Mouse (Mus musculus): Measurements from ENCODE around the gene Bcl2. TPM values are rescaled to one million over a fixed set of nuclear protein-coding genes. Genes with fewer than 3 reads are reported as not detected.

The Bcl2 gene
- polyA plus RNA-seq, 1 experiment from 2014 or later, result 19.2 TPM

DNA sequence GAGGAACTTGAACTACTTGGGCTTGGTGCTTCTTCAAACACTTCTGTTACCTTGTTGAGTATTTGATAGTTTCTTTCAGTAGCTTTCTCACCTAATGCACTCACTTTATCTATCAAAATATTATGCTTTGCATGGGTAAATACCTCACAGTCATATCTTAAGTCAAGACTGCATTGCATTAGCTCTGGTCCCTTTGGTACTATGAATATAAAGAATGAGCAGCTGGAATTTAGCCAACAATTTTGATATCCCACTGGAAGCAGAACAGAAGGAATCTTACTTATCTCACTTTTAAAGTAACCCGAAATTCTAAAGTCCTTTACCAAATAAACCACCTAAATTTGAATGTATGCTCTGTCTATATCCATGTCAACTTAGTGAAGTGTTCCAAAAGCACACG is 83.1 kb downstream of the Bcl2 start:
- no peaks in the 10 kb centered on the region for H3K9me3 ChIP-seq (ENCODE audit: control insufficient read depth, low read depth, low read length)
- H3K4me2 ChIP-seq (replicated peaks; ENCODE audit: low read depth, low read length), result no peak overlapping the region
- no peak overlapping the region for H3K4me3 ChIP-seq (ENCODE audit: low read depth, low read length)
- peaks cover 34% of the 10 kb centered on the region for H3K4me1 ChIP-seq (ENCODE audit: control insufficient read depth, insufficient read depth, low read length)
- no peaks in the 10 kb centered on the region for H3K36me3 ChIP-seq (ENCODE audit: control insufficient read depth, insufficient read depth, low read length)
- peak; percentile 14; the same call in 1 of the 2 replicates for ATAC-seq (ENCODE audit: insufficient number of reproducible peaks, insufficient read depth, low FRiP score, low read depth)
- H3K27me3 ChIP-seq (ENCODE audit: control insufficient read depth, insufficient read depth, low read length), result no peaks in the 10 kb centered on the region
- H3K27ac ChIP-seq (ENCODE audit: low read length), result peak overlapping the region; percentile 49; the same call in 1 of the 2 replicates
- no peak overlapping the region for H3K9ac ChIP-seq (replicated peaks; ENCODE audit: low read depth, low read length)
- WGBS, result 48% methylated on average over 2 of the region's 2 CpGs

DNA sequence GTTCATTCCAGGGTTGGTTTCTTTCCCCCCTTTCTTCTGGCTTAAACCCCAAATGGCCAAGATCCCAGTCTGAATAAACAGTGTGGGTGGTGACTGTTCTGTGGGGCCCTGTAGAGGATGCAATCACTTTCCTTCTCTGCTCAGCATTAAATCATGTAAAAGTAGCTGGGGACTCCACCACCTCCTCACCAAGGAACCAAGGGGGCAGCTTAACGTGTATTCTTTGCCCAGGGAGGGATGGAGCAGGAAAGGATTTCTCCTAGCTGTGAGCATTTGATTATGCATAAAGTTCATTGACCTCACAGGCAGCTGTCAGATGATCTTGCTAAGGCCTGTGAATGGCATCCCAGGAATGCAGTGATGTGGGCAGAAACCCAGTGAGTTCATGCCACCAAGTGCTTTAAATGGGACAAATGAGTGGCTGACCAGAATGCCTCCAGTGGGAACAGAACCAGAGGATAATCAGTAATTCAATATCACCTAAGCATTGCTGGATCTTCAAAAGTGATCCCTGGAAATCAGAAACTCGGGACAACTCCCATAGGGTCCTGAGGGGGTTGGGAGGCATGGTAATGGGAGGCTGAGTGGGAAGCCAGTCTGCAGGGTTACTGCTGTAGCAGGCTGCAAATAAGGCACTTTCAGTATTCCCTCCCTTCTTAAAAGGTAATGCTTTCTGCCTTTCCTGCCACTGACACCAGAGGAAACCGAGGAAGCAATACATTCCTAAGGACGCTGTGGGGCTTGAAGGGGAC is 84.0 kb downstream of the Bcl2 start:
- Histone ChIP-seq H3K9ac (replicated peaks; ENCODE audit: low read depth, low read length) (no peak overlapping the region), H3K27me3 (ENCODE audit: control insufficient read depth, insufficient read depth, low read length) (no peaks in the 10 kb centered on the region), H3K9me3 (ENCODE audit: control insufficient read depth, low read depth, low read length) (no peaks in the 10 kb centered on the region), H3K4me1 (ENCODE audit: control insufficient read depth, insufficient read depth, low read length) (peaks cover 28% of the 10 kb centered on the region), H3K4me2 (replicated peaks; ENCODE audit: low read depth, low read length) (peak overlapping the region; percentile 19; the same call in 1 of the 2 replicates), H3K27ac (ENCODE audit: low read length) (peak overlapping the region; percentile 76), H3K36me3 (ENCODE audit: control insufficient read depth, insufficient read depth, low read length) (no peaks in the 10 kb centered on the region), H3K4me3 (ENCODE audit: low read depth, low read length) (no peak overlapping the region)
- 13% methylated on average over 4 of the region's 4 CpGs for WGBS
- ATAC-seq (ENCODE audit: insufficient number of reproducible peaks, insufficient read depth, low FRiP score, low read depth), result peak; percentile 76; the same call in 1 of the 2 replicates

DNA sequence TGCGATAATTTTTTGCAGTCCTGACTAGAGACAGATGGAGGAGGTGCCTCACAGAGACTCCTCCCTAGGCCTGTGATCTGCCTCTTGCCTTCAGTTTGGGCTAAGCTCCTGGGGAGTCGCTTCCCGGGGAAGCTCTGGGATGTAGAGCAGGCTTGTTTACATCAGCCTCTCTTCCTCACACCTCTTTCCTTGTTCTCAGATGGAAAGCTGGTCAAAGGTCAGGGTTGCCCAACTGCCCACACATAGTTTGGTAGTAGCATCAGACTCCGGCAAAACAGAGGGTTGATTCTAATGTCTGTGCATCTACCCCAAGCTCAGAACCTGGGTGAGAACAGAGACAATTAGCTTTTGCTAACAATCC is 84.6 kb downstream of the Bcl2 start:
- H3K36me3 ChIP-seq (ENCODE audit: control insufficient read depth, insufficient read depth, low read length), result no peaks in the 10 kb centered on the region
- no peaks in the 10 kb centered on the region for H3K9me3 ChIP-seq (ENCODE audit: control insufficient read depth, low read depth, low read length)
- peak overlapping the region; percentile 19 for H3K4me2 ChIP-seq (replicated peaks; ENCODE audit: low read depth, low read length)
- H3K27ac ChIP-seq (ENCODE audit: low read length), result peak overlapping the region; percentile 76
- no peak overlapping the region for H3K9ac ChIP-seq (replicated peaks; ENCODE audit: low read depth, low read length)
- 8% methylated on average over 4 of the region's 4 CpGs for WGBS
- H3K4me3 ChIP-seq (ENCODE audit: low read depth, low read length), result no peak overlapping the region
- H3K27me3 ChIP-seq (ENCODE audit: control insufficient read depth, insufficient read depth, low read length), result no peaks in the 10 kb centered on the region
- peaks cover 28% of the 10 kb centered on the region for H3K4me1 ChIP-seq (ENCODE audit: control insufficient read depth, insufficient read depth, low read length)
- peak; percentile 60; the same call in 1 of the 2 replicates for ATAC-seq (ENCODE audit: insufficient number of reproducible peaks, insufficient read depth, low FRiP score, low read depth)

DNA sequence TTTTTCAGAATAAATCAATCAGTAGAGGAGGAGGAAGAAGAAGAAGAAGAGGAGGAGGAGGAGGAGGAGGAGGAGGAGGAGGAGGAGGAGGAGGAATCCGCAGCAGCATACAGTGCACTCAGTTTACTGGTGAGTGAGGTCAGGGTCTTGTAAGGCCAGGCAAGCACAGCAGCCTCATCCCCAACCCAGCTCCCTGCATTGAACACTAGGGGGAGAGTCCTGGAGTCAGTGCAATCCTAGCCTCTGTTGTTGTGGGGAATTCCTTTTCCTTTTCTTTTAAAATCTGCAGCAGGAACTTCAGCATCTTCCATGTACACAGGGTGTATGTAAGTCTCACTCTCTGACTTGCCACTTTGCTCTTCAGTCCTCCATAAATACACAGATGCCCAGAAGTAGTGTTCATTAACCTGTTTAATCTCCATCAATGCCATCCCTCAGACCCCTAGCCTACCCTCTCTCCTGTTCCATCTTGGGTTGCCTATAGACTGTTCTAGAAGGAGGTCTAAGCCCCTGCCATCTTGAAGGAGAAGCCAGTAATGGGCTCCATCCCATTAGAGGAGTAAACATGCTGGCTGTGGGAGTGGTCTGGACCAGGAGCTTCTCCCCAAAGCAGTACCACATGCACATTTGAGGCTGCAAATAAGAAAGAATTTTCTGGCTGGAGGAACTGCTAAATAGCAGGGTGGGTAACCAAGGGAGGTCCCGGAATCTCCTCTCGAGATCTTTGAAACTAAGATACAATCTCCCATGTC is 85.2 kb downstream of the Bcl2 start:
- H3K4me1 ChIP-seq (ENCODE audit: control insufficient read depth, insufficient read depth, low read length), result peaks cover 28% of the 10 kb centered on the region
- H3K27ac ChIP-seq (ENCODE audit: low read length), result peak overlapping the region; percentile 76
- WGBS, result 25% methylated on average over 3 of the region's 3 CpGs
- 0 out of 2 replicates have a peak overlapping the region, but pooled peaks have one; percentile 19 for H3K4me2 ChIP-seq (replicated peaks; ENCODE audit: low read depth, low read length)
- H3K27me3 ChIP-seq (ENCODE audit: control insufficient read depth, insufficient read depth, low read length), result no peaks in the 10 kb centered on the region
- no peak overlapping the region for H3K9ac ChIP-seq (replicated peaks; ENCODE audit: low read depth, low read length)
- H3K4me3 ChIP-seq (ENCODE audit: low read depth, low read length), result no peak overlapping the region
- no peaks in the 10 kb centered on the region for H3K36me3 ChIP-seq (ENCODE audit: control insufficient read depth, insufficient read depth, low read length)
- ATAC-seq (ENCODE audit: insufficient number of reproducible peaks, insufficient read depth, low FRiP score, low read depth), result peak; percentile 21; the same call in 1 of the 2 replicates
- H3K9me3 ChIP-seq (ENCODE audit: control insufficient read depth, low read depth, low read length), result no peaks in the 10 kb centered on the region

DNA sequence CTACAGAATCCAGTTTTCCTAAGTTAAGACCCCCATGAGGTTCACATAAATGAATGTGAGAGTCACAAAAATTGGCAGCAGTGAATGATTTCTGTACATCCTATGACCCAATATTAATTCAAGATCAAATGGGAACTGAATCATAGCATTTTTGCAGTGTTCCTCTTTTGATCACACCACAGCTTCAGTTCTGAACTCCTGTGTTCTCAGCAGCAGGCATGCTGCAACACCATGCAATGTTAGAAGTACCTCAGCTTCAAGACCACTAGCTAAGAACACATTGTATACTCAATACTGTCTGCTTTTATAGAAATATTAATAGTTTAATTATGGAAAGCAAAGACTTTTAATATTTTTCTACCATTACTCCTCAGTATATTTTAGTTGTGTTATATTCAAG is 85.8 kb downstream of the Bcl2 start:
- Histone ChIP-seq H3K27ac (ENCODE audit: low read length) (no peak overlapping the region), H3K9ac (replicated peaks; ENCODE audit: low read depth, low read length) (no peak overlapping the region), H3K4me2 (replicated peaks; ENCODE audit: low read depth, low read length) (no peak overlapping the region), H3K36me3 (ENCODE audit: control insufficient read depth, insufficient read depth, low read length) (no peaks in the 10 kb centered on the region), H3K27me3 (ENCODE audit: control insufficient read depth, insufficient read depth, low read length) (no peaks in the 10 kb centered on the region), H3K4me1 (ENCODE audit: control insufficient read depth, insufficient read depth, low read length) (peaks cover 28% of the 10 kb centered on the region), H3K9me3 (ENCODE audit: control insufficient read depth, low read depth, low read length) (no peaks in the 10 kb centered on the region), H3K4me3 (ENCODE audit: low read depth, low read length) (no peak overlapping the region)
- no peak for ATAC-seq (ENCODE audit: insufficient number of reproducible peaks, insufficient read depth, low FRiP score, low read depth)

DNA sequence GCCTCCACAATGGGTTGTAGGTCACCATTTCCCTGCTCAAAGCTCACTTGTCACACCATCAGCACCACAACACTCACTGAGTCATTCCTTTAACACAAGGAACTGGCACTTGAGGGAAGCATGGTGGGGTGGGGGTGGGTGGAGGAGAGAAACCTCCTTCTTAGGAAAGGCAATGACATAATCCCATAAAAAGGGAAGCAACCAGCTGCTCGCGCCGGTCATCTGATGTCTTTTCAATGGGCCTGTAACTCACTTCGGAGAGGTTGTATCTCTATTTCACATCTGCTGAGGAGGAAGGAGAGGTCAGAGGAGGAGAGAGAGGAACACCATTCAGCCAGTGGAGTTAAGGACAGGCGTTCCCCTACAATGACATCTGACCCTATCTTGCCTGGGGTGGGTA is 86.8 kb downstream of the Bcl2 start:
- no peaks in the 10 kb centered on the region for H3K27me3 ChIP-seq (ENCODE audit: control insufficient read depth, insufficient read depth, low read length)
- 75% methylated on average over 5 of the region's 5 CpGs for WGBS
- H3K4me2 ChIP-seq (replicated peaks; ENCODE audit: low read depth, low read length), result no peak overlapping the region
- no peaks in the 10 kb centered on the region for H3K9me3 ChIP-seq (ENCODE audit: control insufficient read depth, low read depth, low read length)
- no peak overlapping the region for H3K27ac ChIP-seq (ENCODE audit: low read length)
- H3K36me3 ChIP-seq (ENCODE audit: control insufficient read depth, insufficient read depth, low read length), result no peaks in the 10 kb centered on the region
- H3K4me1 ChIP-seq (ENCODE audit: control insufficient read depth, insufficient read depth, low read length), result peaks cover 28% of the 10 kb centered on the region
- H3K4me3 ChIP-seq (ENCODE audit: low read depth, low read length), result no peak overlapping the region
- ATAC-seq (ENCODE audit: insufficient number of reproducible peaks, insufficient read depth, low FRiP score, low read depth), result no peak
- no peak overlapping the region for H3K9ac ChIP-seq (replicated peaks; ENCODE audit: low read depth, low read length)

DNA sequence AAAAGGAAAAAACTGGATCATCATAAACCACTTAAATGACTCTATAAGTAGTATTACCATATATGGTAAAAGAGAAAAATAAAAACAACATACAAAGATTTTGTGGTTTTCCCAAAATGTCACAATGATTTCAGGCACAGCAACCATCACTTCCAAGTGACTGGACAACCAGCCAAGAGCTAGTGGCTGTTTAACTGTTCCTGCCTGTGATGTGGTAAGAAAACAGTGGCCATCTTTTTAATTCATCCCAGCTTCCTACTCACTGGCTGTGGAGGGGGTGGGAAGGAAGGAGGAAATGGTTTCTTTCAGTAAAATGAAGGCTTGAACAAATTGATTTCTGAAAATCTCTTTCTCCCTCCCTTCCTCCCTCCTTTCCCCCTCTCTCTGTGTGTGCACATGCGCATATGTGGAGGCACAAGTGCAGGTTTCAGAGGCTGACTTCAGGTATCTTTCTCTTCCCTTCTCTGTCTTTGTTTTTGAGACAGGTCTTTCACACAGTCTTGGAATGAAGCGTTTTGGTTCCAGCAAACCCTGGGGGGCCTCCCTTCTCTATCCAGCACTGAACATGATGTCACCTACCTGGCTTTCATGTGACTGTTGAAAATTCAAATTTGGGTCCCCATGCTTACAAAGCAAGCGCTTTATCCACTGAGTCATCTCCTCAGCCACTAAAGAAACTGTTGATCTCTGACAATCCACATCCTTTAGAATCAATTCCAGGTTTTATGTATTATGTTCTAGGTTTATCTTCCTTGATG is 93.7 kb downstream of the Bcl2 start:
- Histone ChIP-seq H3K27ac (ENCODE audit: low read length) (no peak overlapping the region), H3K4me3 (ENCODE audit: low read depth, low read length) (no peak overlapping the region), H3K4me2 (replicated peaks; ENCODE audit: low read depth, low read length) (no peak overlapping the region), H3K9me3 (ENCODE audit: control insufficient read depth, low read depth, low read length) (no peaks in the 10 kb centered on the region), H3K27me3 (ENCODE audit: control insufficient read depth, insufficient read depth, low read length) (no peaks in the 10 kb centered on the region), H3K4me1 (ENCODE audit: control insufficient read depth, insufficient read depth, low read length) (no peaks in the 10 kb centered on the region), H3K9ac (replicated peaks; ENCODE audit: low read depth, low read length) (no peak overlapping the region), H3K36me3 (ENCODE audit: control insufficient read depth, insufficient read depth, low read length) (no peaks in the 10 kb centered on the region)
- no peak for ATAC-seq (ENCODE audit: insufficient number of reproducible peaks, insufficient read depth, low FRiP score, low read depth)
- WGBS, result 74% methylated on average over 3 of the region's 3 CpGs

DNA sequence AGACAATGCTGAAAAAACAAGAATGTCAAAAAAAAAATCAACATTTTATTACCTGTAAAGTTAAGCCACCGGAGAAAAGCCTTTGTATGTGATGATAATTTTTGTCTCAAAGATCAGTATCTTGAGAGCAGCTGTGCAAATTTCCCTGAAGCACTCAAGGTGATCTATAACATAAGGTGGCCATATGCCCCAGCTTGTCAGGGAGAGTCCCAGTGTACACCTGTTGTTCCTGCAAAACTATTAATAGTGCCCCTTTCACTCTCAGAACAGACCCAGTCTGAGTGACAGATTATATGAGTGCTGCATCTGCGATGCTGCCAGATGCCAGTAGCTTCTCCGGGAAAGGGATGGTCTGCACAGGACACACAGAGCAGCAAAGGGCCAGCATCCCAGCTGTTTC is 95.3 kb downstream of the Bcl2 start:
- H3K27ac ChIP-seq (ENCODE audit: low read length), result no peak overlapping the region
- WGBS, result 64% methylated on average over 3 of the region's 3 CpGs
- no peaks in the 10 kb centered on the region for H3K36me3 ChIP-seq (ENCODE audit: control insufficient read depth, insufficient read depth, low read length)
- no peak overlapping the region for H3K9ac ChIP-seq (replicated peaks; ENCODE audit: low read depth, low read length)
- ATAC-seq (ENCODE audit: insufficient number of reproducible peaks, insufficient read depth, low FRiP score, low read depth), result no peak
- no peaks in the 10 kb centered on the region for H3K9me3 ChIP-seq (ENCODE audit: control insufficient read depth, low read depth, low read length)
- no peaks in the 10 kb centered on the region for H3K4me1 ChIP-seq (ENCODE audit: control insufficient read depth, insufficient read depth, low read length)
- no peak overlapping the region for H3K4me3 ChIP-seq (ENCODE audit: low read depth, low read length)
- H3K27me3 ChIP-seq (ENCODE audit: control insufficient read depth, insufficient read depth, low read length), result no peaks in the 10 kb centered on the region
- H3K4me2 ChIP-seq (replicated peaks; ENCODE audit: low read depth, low read length), result no peak overlapping the region

All from stomach, embryonic 14.5 days (tissue).